Mouse (Mus musculus) bone marrow macrophage, adult 2 months (primary cell): ENCODE measurements around the gene Katnal1.

ENCODE experiments used
- CTCF ChIP-seq: IDR thresholded peaks from 2 replicates; pipeline ENCODE4 v1.5.1; 2012; ENCODE audit warnings: low read depth, mild to moderate bottlenecking, low read length, moderate library complexity
- POLR2A ChIP-seq: IDR thresholded peaks from 2 replicates; pipeline ENCODE4 v1.6.1; 2012; ENCODE audit warnings: mild to moderate bottlenecking, low read depth, low read length, borderline replicate concordance

DNA sequence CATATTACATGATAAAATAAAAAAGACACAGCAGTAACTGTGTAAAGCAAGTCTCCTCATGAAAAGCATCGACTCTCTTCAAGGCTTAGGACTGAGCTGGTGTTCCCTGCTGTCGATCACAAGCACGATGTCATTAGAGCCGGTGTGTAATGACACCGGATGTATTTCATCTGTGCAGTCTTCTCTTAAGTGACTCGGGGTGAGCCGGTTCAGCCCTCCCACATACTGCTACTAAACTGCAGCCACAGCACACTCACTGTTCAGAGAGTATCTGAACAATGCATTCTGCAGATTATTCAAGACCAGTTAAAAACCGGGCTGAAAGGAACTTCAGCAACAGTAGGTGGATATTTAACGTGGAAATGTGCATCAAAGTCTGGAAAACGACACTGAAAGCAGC, 5.7 kb downstream of the Katnal1 start:
- TF ChIP-seq POLR2A (no peak), CTCF (no peak)
